Mouse (Mus musculus) 3134 (cell line): ENCODE results near the gene Sesn1.
A peak's percentile ranks its signal among the peaks of the same experiment; 100 is the strongest.
"Not testable (repeated sequence)": the region's sequence is repeated elsewhere in the genome, so short reads cannot be mapped to it uniquely, and the experiment has no call there.

ENCODE experiments used
- DNase-seq: peaks from one replicate; pipeline ENCODE4 v3.0.0-alpha.2; 2011; ENCODE audit warnings: low spot score; ENCODE audit not compliant: insufficient read length; ENCODE audit errors: extremely low read depth

Gene Sesn1

DNA sequence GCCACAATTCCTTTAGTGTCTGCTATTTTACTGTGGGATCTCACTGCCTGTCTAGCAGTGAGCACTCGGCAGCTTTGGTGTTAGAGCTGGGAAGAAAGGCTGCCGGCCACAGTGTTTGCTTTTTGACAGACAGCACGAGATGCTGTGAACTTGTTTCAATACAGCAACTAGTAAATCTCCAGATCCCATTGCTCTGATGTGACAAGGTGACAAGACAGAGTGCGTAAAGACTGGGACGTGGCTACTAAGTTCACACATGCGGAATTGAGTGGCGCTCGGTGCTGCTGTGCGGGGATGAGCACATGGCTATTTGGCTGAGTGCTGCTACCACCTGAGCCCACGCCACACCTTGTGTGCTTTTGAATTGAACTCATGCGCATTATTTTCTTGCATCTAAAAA is 97.7 kb downstream of the Sesn1 start:
- DNase-seq = no peak

DNA sequence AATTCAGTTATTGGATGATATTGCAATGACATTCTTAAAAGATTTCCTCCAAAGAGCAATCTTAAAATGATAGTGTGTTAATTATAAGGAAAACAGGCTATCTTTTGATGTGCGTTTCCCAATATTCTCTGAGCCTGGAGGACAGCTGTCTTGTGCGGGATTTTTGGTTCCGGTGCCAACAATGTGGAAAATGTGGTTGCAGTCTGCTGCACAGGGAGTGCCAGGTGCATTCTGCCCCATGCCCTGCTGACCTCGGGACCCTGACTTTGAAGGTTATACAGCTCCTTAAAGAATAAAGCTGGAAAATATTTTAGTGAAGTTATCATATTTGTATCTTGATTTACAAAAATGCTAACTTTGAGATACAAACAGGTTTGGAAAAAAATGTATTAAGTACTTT is 98.2 kb downstream of the Sesn1 start:
- no peak for DNase-seq

DNA sequence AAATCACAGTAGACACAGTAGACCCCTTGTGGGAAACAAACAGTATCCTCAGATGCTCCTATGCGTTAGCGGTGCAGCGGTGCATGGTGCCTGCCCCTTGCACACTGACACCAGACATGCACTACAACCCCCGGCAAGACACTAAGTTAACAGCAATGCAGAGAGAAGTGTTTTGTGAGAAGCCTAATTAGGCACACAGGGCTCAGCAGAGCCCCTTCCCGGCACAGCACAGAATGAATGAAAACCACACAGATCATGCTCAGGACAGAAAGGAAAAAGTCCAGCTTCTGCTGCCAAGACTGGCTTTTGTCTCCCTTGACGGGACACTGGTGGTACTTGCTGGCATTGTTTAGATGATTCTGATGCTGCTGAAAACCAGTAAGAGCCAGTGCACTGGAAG is 99.2 kb downstream of the Sesn1 start:
- DNase-seq = no peak

DNA sequence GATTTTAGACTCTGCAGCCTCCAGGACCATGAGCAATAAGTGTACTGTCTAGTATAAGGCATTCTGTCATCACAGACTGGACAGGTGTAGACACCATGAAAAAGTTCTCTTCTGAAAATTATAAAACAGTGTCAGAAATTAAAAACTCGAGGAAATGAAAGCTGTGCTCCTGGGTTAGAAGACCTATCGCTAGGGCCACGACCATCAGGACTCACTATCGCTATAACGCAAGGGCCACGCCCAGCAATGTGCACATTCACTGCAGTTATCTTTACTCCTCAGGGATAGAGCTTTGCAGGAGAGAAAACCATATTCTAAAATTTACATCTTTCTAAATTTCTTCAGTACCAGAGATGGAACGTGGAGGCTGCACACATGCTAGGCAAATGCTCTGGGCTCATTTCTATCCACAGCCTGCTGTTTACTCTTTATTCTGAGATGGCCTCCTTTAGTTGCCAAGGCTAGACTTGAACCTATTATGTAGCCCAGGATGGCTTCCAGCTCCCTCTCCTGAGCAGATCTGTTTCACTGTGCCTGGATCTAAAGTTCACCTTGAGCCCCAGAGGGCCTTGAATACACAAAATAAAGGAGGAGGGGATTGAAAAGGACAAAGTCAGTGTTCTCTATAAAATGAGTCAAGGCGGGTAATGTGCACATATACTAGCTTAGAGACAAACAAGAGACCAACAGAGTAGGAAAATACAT is 102.7 kb downstream of the Sesn1 start:
- no peak for DNase-seq

DNA sequence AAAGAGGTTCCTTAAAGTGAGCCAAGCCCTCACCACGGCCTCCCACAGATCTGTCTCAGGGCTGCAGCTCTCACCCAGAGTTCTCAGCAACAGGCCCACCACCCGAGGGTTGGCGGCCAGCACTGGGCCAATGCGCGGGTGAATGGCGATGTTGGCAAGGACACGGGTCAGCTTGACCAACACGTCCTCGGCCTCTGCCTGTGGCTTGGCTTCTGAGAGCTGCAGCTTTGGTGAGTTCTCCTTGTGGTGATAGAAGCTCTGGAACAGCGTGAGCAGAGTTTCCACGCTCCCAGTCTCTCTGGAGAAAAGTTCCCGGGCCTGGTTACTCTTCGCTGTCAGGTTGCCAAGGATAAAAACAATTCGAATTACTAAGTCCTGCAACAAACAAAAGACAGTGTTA is 117.0 kb downstream of the Sesn1 start:
- no peak for DNase-seq

DNA sequence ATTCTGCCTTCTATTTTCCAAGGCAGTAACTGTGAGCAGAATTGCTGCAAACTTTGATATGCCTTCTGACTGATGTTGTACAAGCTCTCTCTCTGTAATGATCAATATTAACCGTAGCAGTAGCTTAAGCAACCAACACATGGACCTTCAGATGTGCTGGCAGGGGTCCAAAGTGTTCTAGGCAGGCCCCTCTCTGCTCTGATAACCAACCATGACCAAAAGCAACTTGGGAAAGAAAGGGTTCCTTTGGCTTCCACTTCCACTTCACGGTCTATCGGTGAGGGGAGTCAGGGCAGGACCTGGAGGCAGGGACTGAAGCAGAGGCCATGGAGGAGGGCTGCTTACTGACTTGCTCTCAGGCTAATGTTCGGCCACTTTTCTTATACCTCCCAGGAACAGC is 121.2 kb downstream of the Sesn1 start:
- DNase-seq = no peak

DNA sequence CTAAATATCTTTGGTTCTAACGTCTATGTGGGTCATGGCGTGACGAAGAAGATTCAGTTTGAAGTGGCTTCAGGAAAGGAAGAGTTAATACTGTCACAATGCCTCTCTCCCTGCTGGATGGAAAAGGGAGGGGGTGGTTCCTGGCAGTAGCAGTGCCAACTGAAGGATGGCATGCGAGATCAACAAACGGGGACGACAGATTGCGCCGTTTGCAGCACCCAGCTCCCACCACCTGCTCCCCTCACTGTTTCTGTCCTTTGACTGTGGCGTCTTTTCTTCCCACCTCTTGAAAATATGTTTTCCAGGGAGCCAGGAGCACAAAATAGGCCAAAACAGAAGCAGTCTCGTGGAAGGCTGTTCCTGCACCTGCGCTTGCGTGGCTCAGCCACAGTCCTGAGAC is 122.2 kb downstream of the Sesn1 start:
- no peak for DNase-seq

DNA sequence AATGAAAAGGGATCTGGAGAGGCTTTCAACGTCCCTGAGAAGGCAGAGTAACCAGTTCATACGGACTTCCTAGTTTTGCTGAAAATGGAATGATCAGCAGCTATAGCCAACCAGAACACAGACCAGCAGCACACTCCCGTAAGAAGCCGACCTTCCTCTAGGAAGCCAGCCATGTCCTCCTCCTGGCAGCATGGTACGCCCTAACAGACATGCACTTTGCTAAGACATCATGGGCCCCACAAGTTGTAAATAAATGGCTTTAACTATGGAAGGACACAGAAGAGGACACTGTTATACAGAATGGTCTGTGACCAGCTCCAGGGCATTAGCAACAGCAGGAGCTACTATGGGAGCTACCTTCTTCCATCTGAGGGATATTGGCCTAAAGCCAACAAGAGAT is 123.2 kb downstream of the Sesn1 start:
- no peak for DNase-seq

DNA sequence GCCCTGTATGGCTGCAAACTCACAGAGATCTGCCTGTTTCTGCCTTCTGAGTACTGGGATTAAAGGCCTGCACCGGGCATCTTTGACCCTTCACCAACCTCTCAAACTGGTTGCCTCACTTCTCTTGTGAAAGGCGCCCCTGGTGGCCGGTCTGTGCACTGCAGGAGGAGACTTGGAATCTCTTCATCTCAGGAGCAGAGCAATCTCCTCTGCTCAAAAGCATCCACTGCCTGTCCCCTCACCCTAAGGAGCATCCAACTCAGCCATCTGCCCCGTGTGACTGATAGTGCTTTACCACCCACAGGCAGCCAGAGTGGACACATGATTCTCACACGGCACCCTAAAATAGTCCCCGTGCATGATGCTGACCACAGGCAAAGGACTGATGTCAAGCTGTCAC is 123.8 kb downstream of the Sesn1 start:
- no peak for DNase-seq

DNA sequence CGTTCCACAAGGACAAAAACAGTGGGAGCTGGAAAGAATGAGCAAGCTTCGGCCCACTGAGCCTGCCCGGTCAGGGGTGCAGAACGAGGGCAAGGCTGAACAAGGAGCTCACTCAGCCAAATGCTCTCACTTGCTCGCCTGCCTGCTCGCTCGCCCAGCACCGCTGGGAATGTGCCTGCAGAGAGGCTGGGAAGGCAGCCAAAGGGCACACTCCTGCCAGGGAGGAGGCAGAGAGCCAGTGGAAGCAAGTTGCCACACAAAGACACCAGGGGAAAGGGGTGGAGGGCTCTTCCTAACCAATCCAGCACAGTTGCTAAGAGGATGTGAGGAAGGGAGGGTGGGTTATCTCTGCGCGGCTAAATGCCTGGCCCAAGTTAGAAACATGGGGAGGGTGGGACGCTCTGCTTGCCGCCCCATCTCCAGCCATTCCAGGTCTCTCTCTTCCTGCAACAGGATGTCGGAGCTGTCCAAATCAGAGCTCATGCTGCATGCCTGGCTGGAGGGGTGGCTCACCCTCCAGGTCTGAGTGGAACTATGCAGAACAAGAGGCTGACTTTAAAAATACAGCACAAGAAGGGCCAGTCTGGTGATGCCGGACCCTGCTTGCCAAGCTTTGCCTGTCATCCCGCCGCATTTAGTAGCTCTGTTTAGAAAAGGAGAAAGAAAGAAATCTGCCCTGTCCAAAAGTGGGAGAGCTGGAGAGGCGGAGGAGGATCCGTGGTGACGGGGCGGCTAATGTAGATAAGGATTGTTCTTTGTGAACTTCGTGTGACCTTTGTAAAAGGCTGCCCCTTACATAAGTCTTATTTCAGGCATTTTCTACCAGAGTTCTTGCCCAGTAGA is 125.1 kb downstream of the Sesn1 start:
- peak; percentile 83 for DNase-seq

DNA sequence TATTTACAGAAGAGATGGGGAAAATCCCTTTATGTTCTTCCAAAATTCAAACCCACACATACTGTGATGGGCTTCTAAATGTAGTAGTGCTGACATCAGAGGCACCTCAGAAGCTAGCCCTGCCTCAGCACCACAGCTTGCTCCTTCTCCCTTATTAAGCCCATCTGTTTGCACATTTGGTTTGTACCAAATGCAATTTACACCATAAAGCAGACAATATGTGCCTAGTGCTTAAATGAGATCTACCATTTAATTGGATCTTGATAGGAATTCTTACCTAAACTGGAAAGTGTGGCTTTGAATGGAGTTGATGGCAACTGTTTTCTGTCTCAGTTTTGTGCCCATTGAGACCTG is 125.7 kb downstream of the Sesn1 start:
- no peak for DNase-seq

DNA sequence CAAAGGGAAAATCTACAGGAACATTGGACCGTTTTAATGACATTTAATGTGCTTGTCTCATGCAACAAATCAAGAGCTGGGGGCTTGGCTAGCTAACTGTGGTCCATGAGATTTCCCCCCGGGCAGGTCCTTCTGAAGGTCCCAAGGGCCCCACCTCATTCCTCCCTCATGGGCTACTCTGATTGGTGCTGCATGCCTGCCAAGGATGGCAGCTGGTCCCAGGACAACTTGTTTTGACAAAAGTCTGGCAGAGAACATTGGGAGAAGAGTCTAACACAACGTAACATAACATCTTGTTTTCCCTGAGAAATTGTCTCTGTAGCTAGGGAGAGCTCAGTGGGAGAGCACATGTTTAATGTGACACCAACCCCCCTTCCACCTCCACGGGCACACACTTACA is 126.4 kb downstream of the Sesn1 start:
- no peak for DNase-seq

DNA sequence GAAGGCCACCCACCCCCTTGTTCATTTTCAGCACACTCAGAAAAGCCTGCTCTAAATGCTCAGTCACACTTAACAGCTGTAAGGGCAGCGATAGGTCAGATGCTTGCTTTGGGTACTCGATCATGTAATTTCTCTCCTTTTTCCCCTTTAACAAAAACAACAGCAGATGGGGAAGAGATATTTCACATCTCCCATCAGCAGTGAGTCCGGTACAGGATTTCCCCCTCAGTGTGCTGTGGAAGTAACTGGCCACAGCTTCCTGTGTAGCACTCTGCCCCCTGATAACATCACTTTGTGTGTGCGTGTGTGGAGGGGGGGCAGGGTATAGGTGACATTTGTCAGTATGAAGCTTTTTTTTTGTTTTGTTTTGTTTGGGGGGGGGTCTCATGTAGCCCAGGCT is 127.4 kb downstream of the Sesn1 start:
- DNase-seq = no peak

DNA sequence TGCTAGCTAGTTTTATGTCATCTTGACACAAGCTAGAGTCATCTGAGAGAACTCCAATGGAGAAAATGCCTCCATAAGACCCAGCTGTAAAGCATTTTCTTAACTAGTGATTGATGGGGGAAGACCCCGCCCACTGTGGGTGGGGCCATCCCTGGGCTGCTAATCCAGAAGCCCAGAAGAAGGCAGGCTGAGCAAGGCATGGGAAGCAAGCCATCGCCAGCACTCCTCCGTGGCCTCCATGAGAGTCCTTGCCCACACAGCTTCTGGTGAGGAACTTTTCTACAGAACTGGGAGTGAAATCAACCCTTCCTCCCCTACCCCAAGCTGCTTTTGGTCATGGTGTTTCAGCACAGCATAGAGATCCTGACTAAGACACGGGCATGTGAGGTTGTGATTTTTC is 129.4 kb downstream of the Sesn1 start:
- DNase-seq = no peak

DNA sequence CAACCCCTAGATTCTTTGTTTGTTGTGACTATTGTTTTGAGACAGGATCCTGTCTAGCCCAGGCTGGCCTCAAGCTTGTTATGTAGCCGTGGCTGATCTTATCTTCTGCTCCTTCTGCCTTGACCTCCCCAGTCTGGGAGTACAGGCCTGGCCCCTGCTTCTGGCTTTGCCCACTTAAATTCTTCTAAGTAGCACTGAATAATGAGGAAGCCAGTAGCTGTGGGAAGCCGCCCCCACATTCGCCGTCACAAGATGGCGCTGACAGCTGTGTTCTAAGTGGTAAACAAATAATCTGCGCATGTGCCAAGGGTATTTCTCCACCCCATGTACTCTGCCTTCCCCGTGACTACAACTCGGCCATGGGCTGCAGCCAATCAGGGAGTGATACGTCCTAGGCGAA is 142.6 kb downstream of the Sesn1 start:
- DNase-seq = not testable (repeated sequence)

DNA sequence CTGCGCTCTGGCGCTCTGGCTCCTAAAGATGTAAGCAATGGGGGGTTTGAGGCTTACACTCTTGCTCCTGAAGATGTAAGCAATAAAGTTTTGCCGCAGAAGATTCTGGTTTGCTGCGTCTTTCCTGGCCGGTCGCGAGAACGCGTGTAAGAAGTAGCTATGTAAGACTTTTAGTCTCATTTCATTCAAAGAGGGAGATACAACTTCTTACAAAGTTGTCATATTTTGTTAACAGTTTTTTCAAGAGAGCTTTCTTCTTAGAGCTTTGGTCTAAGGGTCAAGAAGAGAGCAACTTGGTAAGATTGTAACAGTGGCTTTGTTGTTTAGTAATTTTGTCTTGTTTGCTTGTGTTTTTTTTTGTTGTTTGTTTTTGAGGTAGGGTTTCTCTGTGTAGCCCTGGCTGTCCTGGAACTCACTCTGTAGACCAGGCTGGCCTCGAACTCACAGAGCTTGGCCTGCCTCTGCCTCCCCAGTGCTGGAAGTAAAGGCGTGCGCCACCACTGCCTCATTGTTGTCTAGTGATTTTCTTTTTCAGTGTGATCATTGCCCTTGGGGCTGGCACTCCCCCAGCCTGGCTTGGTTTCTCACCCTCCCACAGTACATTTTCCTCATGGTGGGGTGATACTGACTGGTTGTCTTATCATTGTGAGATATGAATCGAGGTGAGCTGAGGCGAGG is 143.3 kb downstream of the Sesn1 start:
- DNase-seq = no peak

DNA sequence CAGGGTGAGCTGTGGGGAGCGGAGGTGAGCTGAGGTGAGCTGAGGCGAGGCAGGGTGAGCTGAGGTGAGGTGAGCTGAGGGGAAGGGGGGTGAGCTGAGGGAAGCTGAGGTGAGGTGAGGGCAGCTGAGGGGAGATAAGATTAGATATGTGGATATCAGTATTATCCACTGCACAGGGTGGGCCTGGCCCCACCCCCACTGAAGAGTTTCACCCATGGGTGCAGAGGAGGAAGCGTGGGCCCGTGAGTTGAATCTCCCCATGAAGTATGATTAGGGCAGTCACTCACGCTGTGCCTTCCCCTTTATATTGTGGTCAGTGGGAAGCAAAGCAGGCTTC is 143.8 kb downstream of the Sesn1 start:
- DNase-seq = no peak

DNA sequence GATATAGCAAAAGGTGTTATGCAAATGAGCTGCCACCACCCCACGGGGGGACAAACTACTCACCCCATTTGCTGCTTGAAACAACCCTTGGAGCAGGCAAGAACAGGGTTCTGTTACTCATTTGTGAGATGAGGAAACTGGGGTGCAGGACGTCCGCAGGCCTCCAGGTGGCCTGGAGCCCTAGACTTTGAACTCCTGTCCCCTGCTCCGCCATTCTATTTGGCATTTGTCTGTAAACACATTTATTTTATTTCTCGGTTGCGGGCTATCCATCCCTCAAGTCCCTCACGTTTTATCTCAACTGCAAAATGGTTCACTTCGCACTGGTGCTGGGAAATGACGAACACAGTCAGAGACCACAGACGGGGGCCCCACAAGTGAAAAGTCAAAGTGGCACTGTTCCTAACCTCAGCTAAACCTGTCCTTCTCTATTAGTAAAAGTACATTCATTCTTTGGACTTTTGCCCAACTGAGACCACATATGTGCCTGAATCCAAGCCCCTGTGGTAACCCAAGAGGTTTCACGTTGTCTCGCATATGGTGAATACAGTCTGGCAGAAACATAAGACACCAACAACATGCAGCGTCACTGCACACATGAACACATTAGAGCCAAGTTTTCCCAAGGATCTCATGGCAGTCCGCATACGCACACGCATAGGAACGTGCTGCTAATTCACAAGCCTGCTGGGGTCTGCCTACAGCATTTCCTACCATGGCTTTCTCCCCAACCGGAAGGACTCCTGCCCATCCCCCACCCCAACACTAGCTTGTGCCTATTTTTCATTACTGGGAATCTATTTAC is 147.9 kb downstream of the Sesn1 start:
- DNase-seq = no peak
